Mouse (Mus musculus) embryonic facial prominence, embryonic 12.5 days (tissue): ENCODE results near the gene Fam177a. TPM values are rescaled to one million over a fixed set of nuclear protein-coding genes. Genes with fewer than 3 reads are reported as not detected.
"Not testable (repeated sequence)": the region's sequence is repeated elsewhere in the genome, so short reads cannot be mapped to it uniquely, and the experiment has no call there.

Experiments
- ATAC-seq: fragments of 200-750 bp; cut with Nextera tagmentation; 2 replicates; pipeline ENCODE4 v1.8.0; 2017; ENCODE audit not compliant: insufficient number of reproducible peaks, insufficient read depth, low FRiP score, low TSS enrichment
- H3K27ac ChIP-seq: fragments of 300-500 bp; sonication (generic); 2 replicates; pipeline ENCODE4 v1.5.1; 2016; ENCODE audit warnings: mild to moderate bottlenecking
- H3K27me3 ChIP-seq: fragments of 300-500 bp; sonication (generic); 2 replicates; pipeline ENCODE4 v1.6.1; 2016; ENCODE audit warnings: mild to moderate bottlenecking, moderate library complexity
- H3K36me3 ChIP-seq: fragments of 300-500 bp; sonication (generic); 2 replicates; pipeline ENCODE4 v1.6.1; 2016; ENCODE audit warnings: mild to moderate bottlenecking
- H3K4me1 ChIP-seq: fragments of 300-500 bp; sonication (generic); 2 replicates; pipeline ENCODE4 v1.6.1; 2016
- H3K4me2 ChIP-seq: fragments of 300-500 bp; sonication (generic); replicated peaks from 2 replicates; pipeline ENCODE4 v1.6.1; 2016; ENCODE audit warnings: mild to moderate bottlenecking, moderate library complexity
- H3K4me3 ChIP-seq: fragments of 300-500 bp; sonication (generic); 2 replicates; pipeline ENCODE4 v1.5.1; 2016; ENCODE audit warnings: mild to moderate bottlenecking
- H3K9ac ChIP-seq: fragments of 300-500 bp; sonication (generic); 2 replicates; pipeline ENCODE4 v1.6.1; 2016; ENCODE audit warnings: mild to moderate bottlenecking, moderate library complexity
- H3K9me3 ChIP-seq: fragments of 300-500 bp; sonication (generic); 2 replicates; pipeline ENCODE4 v1.6.1; 2016; ENCODE audit warnings: mild to moderate bottlenecking, moderate library complexity
- WGBS: fragments of 180-500 bp; shearing (Covaris S2); methylation state at CpG from one replicate; pipeline ENCODE4 v1.1.7; 2016; 5-methylcytosine and 5-hydroxymethylcytosine counted together
- polyA plus RNA-seq: library from polyadenylated mRNA; unstranded; fragments of >200 nt; fragmentation: Nextera tagmentation; extraction: Ambion mirVana; gene quantifications from 2 replicates; pipeline ENCODE4 v1.2.1, GENCODE M21; 2016

Fam177a gene
- 19.5 and 24.4 TPM in 2 replicates for polyA plus RNA-seq

- H3K36me3 ChIP-seq, H3K27me3 ChIP-seq, H3K4me2 ChIP-seq, H3K27ac ChIP-seq, H3K4me3 ChIP-seq, H3K9ac ChIP-seq, H3K4me1 ChIP-seq, H3K9me3 ChIP-seq: not testable (repeated sequence)
- WGBS = no CpG with 5 or more reads among the region's 40 CpGs
- ATAC-seq = peak; percentile 91
Observed at GRCm38 (mm10) chr12:55124242-55124641, at the start of gene Fam177a. TSS of gene Fam177a (plus strand) at chr12:55124469.

GRCm38 (mm10) chr12:55075296-55075695 is 49.0 kb upstream of the Fam177a start:
- Histone ChIP-seq H3K4me2 (no peak overlapping the region), H3K4me1 (no peaks in the 10 kb centered on the region), H3K9me3 (no peaks in the 10 kb centered on the region), H3K4me3 (no peak overlapping the region), H3K36me3 (no peaks in the 10 kb centered on the region), H3K9ac (no peak overlapping the region), H3K27ac (no peak overlapping the region), H3K27me3 (no peaks in the 10 kb centered on the region)
- 92% methylated on average over 2 of the region's 2 CpGs for WGBS
- no peak for ATAC-seq

- not testable (repeated sequence) for H3K4me3 ChIP-seq, H3K27me3 ChIP-seq, ATAC-seq, H3K36me3 ChIP-seq, H3K9me3 ChIP-seq, H3K9ac ChIP-seq, H3K4me1 ChIP-seq, H3K27ac ChIP-seq
- peak overlapping the region; percentile 55; the same call in 1 of the 2 replicates for H3K4me2 ChIP-seq
- WGBS = 45% methylated on average over 2 of the region's 2 CpGs
Observed at GRCm38 (mm10) chr12:55078706-55079105, 45.6 kb upstream of the Fam177a start.

- Histone ChIP-seq H3K9ac (peak within 1 kb of the TSS; percentile 77), H3K4me3 (peak within 1 kb of the TSS; percentile 73), H3K27ac (peak within 1 kb of the TSS; percentile 91), H3K4me2 (peak within 1 kb of the TSS; percentile 55)
- WGBS = 1% methylated on average over 60 of the region's 60 CpGs
- H3K27me3 ChIP-seq, H3K4me1 ChIP-seq, H3K36me3 ChIP-seq, H3K9me3 ChIP-seq: not testable (repeated sequence)
- ATAC-seq = peak; percentile 97
Observed at GRCm38 (mm10) chr12:55079726-55080600, 44.3 kb upstream of the Fam177a start, which contains the start of the genes 2700097O09Rik and Srp54a. TSS of gene 2700097O09Rik (minus strand) at chr12:55080110. TSS of gene Srp54a (plus strand) at chr12:55080262.

- peak; percentile 49 for ATAC-seq
- not testable (repeated sequence) for H3K9me3 ChIP-seq, H3K36me3 ChIP-seq, H3K27me3 ChIP-seq, H3K4me1 ChIP-seq
- Histone ChIP-seq H3K9ac (peak overlapping the region; percentile 77), H3K4me2 (peak overlapping the region; percentile 42), H3K4me3 (peak overlapping the region; percentile 73), H3K27ac (peak overlapping the region; percentile 91)
- WGBS = under 1% methylated on average over 25 of the region's 25 CpGs
Observed at GRCm38 (mm10) chr12:55080601-55080942, 43.7 kb upstream of the Fam177a start.

- not testable (repeated sequence) for H3K27me3 ChIP-seq, H3K4me2 ChIP-seq, H3K9me3 ChIP-seq, ATAC-seq, H3K36me3 ChIP-seq, H3K4me1 ChIP-seq, H3K9ac ChIP-seq, H3K27ac ChIP-seq, H3K4me3 ChIP-seq
- 100% methylated on average over 1 of the region's 7 CpGs for WGBS
Observed at GRCm38 (mm10) chr12:55092127-55092526, 32.1 kb upstream of the Fam177a start.

GRCm38 (mm10) chr12:55112616-55113015 is 11.7 kb upstream of the Fam177a start:
- H3K4me2 ChIP-seq, H3K4me3 ChIP-seq, ATAC-seq, H3K36me3 ChIP-seq, H3K27ac ChIP-seq, H3K9ac ChIP-seq, H3K4me1 ChIP-seq, H3K9me3 ChIP-seq, H3K27me3 ChIP-seq: not testable (repeated sequence)
- no CpG with 5 or more reads among the region's 7 CpGs for WGBS

GRCm38 (mm10) chr12:55124731-55125130 is 462 bp downstream of the Fam177a start:
- not testable (repeated sequence) for H3K36me3 ChIP-seq, H3K9me3 ChIP-seq, H3K4me1 ChIP-seq, H3K9ac ChIP-seq, H3K4me3 ChIP-seq, H3K4me2 ChIP-seq, H3K27ac ChIP-seq, H3K27me3 ChIP-seq
- no CpG with 5 or more reads among the region's 18 CpGs for WGBS
- ATAC-seq = peak; percentile 32

- H3K4me1 ChIP-seq, H3K27ac ChIP-seq, H3K27me3 ChIP-seq, H3K9ac ChIP-seq, H3K4me3 ChIP-seq, ATAC-seq, H3K4me2 ChIP-seq, H3K9me3 ChIP-seq, H3K36me3 ChIP-seq: not testable (repeated sequence)
- no CpG with 5 or more reads among the region's 6 CpGs for WGBS
Observed at GRCm38 (mm10) chr12:55135540-55135939, 11.3 kb downstream of the Fam177a start.

- ATAC-seq, H3K36me3 ChIP-seq, H3K27ac ChIP-seq, H3K4me2 ChIP-seq, H3K9me3 ChIP-seq, H3K4me1 ChIP-seq, H3K27me3 ChIP-seq, H3K4me3 ChIP-seq, H3K9ac ChIP-seq: not testable (repeated sequence)
- no CpG with 5 or more reads among the region's 6 CpGs for WGBS
Observed at GRCm38 (mm10) chr12:55137859-55138258, 13.6 kb downstream of the Fam177a start.

- H3K4me3 ChIP-seq = peak within 1 kb of the TSS; percentile 29
- not testable (repeated sequence) for H3K9ac ChIP-seq, H3K27ac ChIP-seq, H3K27me3 ChIP-seq, H3K36me3 ChIP-seq, H3K4me1 ChIP-seq, H3K9me3 ChIP-seq, H3K4me2 ChIP-seq
- no CpG with 5 or more reads among the region's 57 CpGs for WGBS
- peak; percentile 98 for ATAC-seq
Observed at GRCm38 (mm10) chr12:55154559-55155448, 30.5 kb downstream of the Fam177a start, which contains the start of gene Srp54b. TSS of gene Srp54b (plus strand) at chr12:55155104.

- H3K4me1 ChIP-seq, H3K4me2 ChIP-seq: not testable (repeated sequence)
- WGBS = 2% methylated on average over 11 of the region's 24 CpGs
Observed at GRCm38 (mm10) chr12:55155449-55155783, 31.1 kb downstream of the Fam177a start.

More at GRCm38 (mm10) chr12:55155449-55155783, 31.1 kb downstream of the Fam177a start:
- not testable (repeated sequence) for H3K27me3 ChIP-seq, ATAC-seq, H3K27ac ChIP-seq, H3K9me3 ChIP-seq, H3K36me3 ChIP-seq, H3K9ac ChIP-seq
- H3K4me3 ChIP-seq = peak overlapping the region; percentile 29
